Mouse (Mus musculus) ES-E14 (cell line): Measurements from ENCODE around the gene Syap1.

ENCODE experiments used
- CHD2 ChIP-seq: IDR thresholded peaks from 2 replicates; pipeline ENCODE4 v1.6.1; 2014; ENCODE audit warnings: mild to moderate bottlenecking, low read depth, low read length, inconsistent platforms
- HCFC1 ChIP-seq: IDR thresholded peaks from 2 replicates; pipeline ENCODE4 v1.6.1; 2012; ENCODE audit warnings: low read length, inconsistent platforms, borderline replicate concordance; ENCODE audit not compliant: insufficient read depth
- MAFK ChIP-seq: IDR thresholded peaks from 2 replicates; pipeline ENCODE4 v1.6.1; 2014; ENCODE audit warnings: mild to moderate bottlenecking, low read depth, low read length, inconsistent platforms; ENCODE audit not compliant: insufficient read depth
- ZC3H11A ChIP-seq: IDR thresholded peaks from 2 replicates; pipeline ENCODE4 v1.6.1; 2012; ENCODE audit warnings: low read depth, mild to moderate bottlenecking, inconsistent platforms, low read length, borderline replicate concordance
- ZNF384 ChIP-seq: IDR thresholded peaks from 2 replicates; pipeline ENCODE4 v1.6.1; 2012; ENCODE audit warnings: low read depth, low read length, inconsistent platforms

DNA sequence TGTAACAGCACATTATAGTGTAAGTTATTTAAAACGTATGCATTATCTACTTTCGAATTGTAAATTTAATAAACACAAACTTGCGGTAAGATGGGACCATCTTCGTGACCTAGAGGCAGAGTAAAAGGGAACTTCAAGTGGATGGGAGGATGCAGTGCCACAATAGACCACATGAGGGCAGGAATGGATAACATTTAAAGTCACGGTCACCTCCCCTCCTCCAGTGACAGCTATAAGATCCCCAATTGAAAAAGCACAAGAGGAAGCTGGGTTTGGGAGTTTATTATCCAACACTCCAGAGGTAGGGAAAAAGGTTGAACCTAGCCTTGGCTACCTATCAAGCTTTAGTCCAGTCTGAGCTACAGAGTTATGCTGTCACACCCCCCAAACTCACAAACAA, 27.4 kb upstream of the Syap1 start:
- no peak for TF ChIP-seq MAFK
- 0 out of 2 replicates have a peak, but pooled peaks have one; percentile 14 for TF ChIP-seq ZC3H11A
- no peak for TF ChIP-seq HCFC1
- TF ChIP-seq CHD2 = no peak
- TF ChIP-seq ZNF384 = no peak
